Comparison of ENCODE assay signal across 9 mouse cellular contexts in the genomic region with DNA sequence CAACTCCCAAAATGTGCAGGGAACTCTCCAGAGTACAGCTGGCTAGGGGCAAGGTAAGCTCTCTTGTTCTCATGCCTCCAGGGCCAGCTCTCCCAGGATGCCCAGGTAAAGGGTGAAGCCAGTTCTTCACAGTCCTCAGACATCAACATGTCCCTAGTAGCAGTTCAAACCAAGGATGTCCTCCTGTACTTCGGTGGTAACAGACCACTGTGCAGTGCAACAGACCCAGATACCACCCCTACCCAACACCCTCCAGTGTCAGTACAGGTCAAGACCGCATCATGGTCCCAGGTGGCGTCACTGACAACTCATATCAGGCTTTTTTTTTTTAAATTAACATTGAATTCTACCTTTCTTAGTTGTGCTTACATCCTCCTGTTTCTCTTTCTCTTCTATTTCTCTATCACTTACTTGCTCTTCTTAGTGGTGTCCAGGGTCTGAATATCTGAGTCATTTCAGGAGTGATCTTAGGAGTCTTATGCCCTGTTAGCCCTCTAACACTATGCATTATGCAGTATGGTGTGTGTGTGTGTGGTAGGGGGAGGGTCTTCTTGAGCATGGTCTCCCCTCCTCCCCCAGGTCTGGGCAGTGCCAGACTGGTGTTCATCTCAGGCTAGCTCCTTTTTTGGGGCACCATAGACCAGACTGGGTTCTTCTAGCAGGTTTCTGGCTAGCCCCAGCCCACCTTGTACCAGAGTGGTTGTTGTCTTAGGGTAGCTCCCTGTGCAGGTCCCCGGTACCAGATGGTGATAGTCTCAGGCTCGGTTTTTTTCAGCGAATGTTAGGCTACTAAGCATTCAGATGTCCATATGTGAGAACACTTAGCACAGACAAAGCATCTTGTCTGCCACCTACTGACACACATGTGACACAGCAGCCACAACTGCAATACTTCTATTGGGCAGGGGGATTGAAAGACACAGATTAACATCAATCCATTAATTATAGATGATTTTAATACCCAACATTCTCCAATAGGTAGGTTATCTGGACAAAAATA. TPM values are rescaled to one million over a fixed set of nuclear protein-coding genes. Genes with fewer than 3 reads are reported as not detected.
DNase-seq lines count a peak whose midpoint lies in the region; ATAC-seq lines count a peak whose summit lies in the region.
"Had no signal": no experiment of that assay in that cellular context is flagged by ENCODE, and none has a peak within 500 bp of the region (broad histone marks: within the 10 kb centered on the region; RNA-seq: fewer than 3 reads in every experiment).

No protein-coding gene starts in this region.

- no peak overlapping the region for H3K4me3 ChIP-seq in forebrain, embryonic 15.5 days
- H3K4me3 ChIP-seq in limb, embryonic 10.5 days, result no peak overlapping the region
- no peak overlapping the region for H3K4me3 ChIP-seq in midbrain, embryonic 13.5 days (replicated peaks)

- no peaks in the 10 kb centered on the region for H3K27me3 ChIP-seq in forebrain, embryonic 15.5 days
- no peaks in the 10 kb centered on the region for H3K27me3 ChIP-seq in limb, embryonic 10.5 days (ENCODE audit: low read depth, poor library complexity, severe bottlenecking)
- no peaks in the 10 kb centered on the region for H3K27me3 ChIP-seq in midbrain, embryonic 13.5 days
- no peaks in the 10 kb centered on the region for H3K27me3 ChIP-seq in splenic B cell, adult 2 months (ENCODE audit: control insufficient read depth, insufficient read depth, low read length, poor library complexity, severe bottlenecking)

- 47% methylated on average over 6 of the region's 6 CpGs for WGBS in forebrain, embryonic 15.5 days
- WGBS in limb, embryonic 10.5 days, result 53% methylated on average over 6 of the region's 6 CpGs
- 49% methylated on average over 6 of the region's 6 CpGs for WGBS in midbrain, embryonic 13.5 days

- H3K27ac ChIP-seq in forebrain, embryonic 15.5 days (replicated peaks), result no peak overlapping the region
- H3K27ac ChIP-seq in limb, embryonic 10.5 days, result no peak overlapping the region
- no peak overlapping the region for H3K27ac ChIP-seq in midbrain, embryonic 13.5 days
- H3K27ac ChIP-seq: macrophage had no signal

- no peaks in the 10 kb centered on the region for H3K36me3 ChIP-seq in forebrain, embryonic 15.5 days
- no peaks in the 10 kb centered on the region for H3K36me3 ChIP-seq in limb, embryonic 10.5 days
- no peaks in the 10 kb centered on the region for H3K36me3 ChIP-seq in midbrain, embryonic 13.5 days
- H3K36me3 ChIP-seq in splenic B cell, adult 2 months (ENCODE audit: control insufficient read depth, insufficient read depth, low read length, poor library complexity, severe bottlenecking), result no peaks in the 10 kb centered on the region

- H3K4me1 ChIP-seq in forebrain, embryonic 15.5 days, result peaks cover 3% of the 10 kb centered on the region; the same call in 1 of the 2 replicates
- no peaks in the 10 kb centered on the region for H3K4me1 ChIP-seq in limb, embryonic 10.5 days
- no peaks in the 10 kb centered on the region for H3K4me1 ChIP-seq in midbrain, embryonic 13.5 days (replicated peaks)

- ATAC-seq in forebrain, embryonic 15.5 days (replicated peaks), result peak; percentile 95
- peak; percentile 97 for ATAC-seq in inflammation-experienced regulatory T-cells, adult 6 months
- ATAC-seq in midbrain, embryonic 13.5 days, result peak; percentile 95

- H3K9me3 ChIP-seq in forebrain, embryonic 15.5 days, result no peaks in the 10 kb centered on the region
- no peaks in the 10 kb centered on the region for H3K9me3 ChIP-seq in limb, embryonic 10.5 days (replicated peaks)
- no peaks in the 10 kb centered on the region for H3K9me3 ChIP-seq in midbrain, embryonic 13.5 days

- peak overlapping the region; percentile 14; the same call in 1 of the 2 replicates for H3K4me2 ChIP-seq in forebrain, embryonic 15.5 days (replicated peaks)
- peak overlapping the region; percentile 9; the same call in 1 of the 2 replicates for H3K4me2 ChIP-seq in midbrain, embryonic 13.5 days (replicated peaks)

- peak; percentile 16 for DNase-seq in gastrocnemius, adult 18-20 months (ENCODE audit: low spot score)
- no peak for DNase-seq in gastrocnemius, postnatal 25 days
- DNase-seq in c-Kit-positive CD71-positive TER-119-negative erythroid progenitor cells, embryonic 14.5 days (ENCODE audit: low read depth), result peak; percentile 25
- DNase-seq in limb, embryonic 10.5 days (ENCODE audit: low spot score), result peak; percentile 32
- DNase-seq in splenic B cell, adult 2 months (ENCODE audit: low read depth, low spot score), result peak; percentile 61

- no peak overlapping the region for H3K9ac ChIP-seq in forebrain, embryonic 15.5 days (replicated peaks)
- no peak overlapping the region for H3K9ac ChIP-seq in midbrain, embryonic 13.5 days (replicated peaks)

RNA-seq across cellular contexts. Expression of a gene that starts 9.2 kb away (rescaled TPM):
- total RNA-seq in gastrocnemius, adult 18-20 months (2021), result not detected
- total RNA-seq in gastrocnemius, postnatal 25 days (2021), result not detected
- not detected in 2 replicates for polyA plus RNA-seq in forebrain, embryonic 15.5 days (2015; fragmentation: Nextera tagmentation; extraction: Ambion mirVana)
- not detected for polyA plus RNA-seq in inflammation-experienced regulatory T-cells, adult 6 months (2017; shearing (Covaris generic))
- polyA plus RNA-seq in limb, embryonic 10.5 days (2016; fragmentation: Nextera tagmentation; extraction: Ambion mirVana), result not detected in 2 replicates
- polyA plus RNA-seq in midbrain, embryonic 13.5 days (2015; fragmentation: Nextera tagmentation; extraction: Ambion mirVana), result not detected in 2 replicates
- polyA plus RNA-seq: macrophage had no signal

RNA-seq across cellular contexts. Expression of a gene that starts 34.4 kb away (rescaled TPM):
- 1 to 10 TPM; 4.5 to 4.7 TPM for total RNA-seq in gastrocnemius, adult 18-20 months (2021)
- total RNA-seq in gastrocnemius, postnatal 25 days (2021), result 1 to 10 TPM; 5.1 to 7.5 TPM
- 174 and 182 TPM in 2 replicates for polyA plus RNA-seq in forebrain, embryonic 15.5 days (2015; fragmentation: Nextera tagmentation; extraction: Ambion mirVana)
- polyA plus RNA-seq in inflammation-experienced regulatory T-cells, adult 6 months (2017; shearing (Covaris generic)), result 10 to 100 TPM; 11.8 to 15.9 (median 13.7) TPM
- 51.7 and 60.3 TPM in 2 replicates for polyA plus RNA-seq in limb, embryonic 10.5 days (2016; fragmentation: Nextera tagmentation; extraction: Ambion mirVana)
- 170 and 171 TPM in 2 replicates for polyA plus RNA-seq in midbrain, embryonic 13.5 days (2015; fragmentation: Nextera tagmentation; extraction: Ambion mirVana)

RNA-seq across cellular contexts. Expression of a gene that starts 48.5 kb away (rescaled TPM):
- total RNA-seq in gastrocnemius, adult 18-20 months (2021), result not detected
- not detected for total RNA-seq in gastrocnemius, postnatal 25 days (2021)
- not detected in 2 replicates for polyA plus RNA-seq in forebrain, embryonic 15.5 days (2015; fragmentation: Nextera tagmentation; extraction: Ambion mirVana)
- polyA plus RNA-seq in inflammation-experienced regulatory T-cells, adult 6 months (2017; shearing (Covaris generic)), result not detected
- polyA plus RNA-seq in limb, embryonic 10.5 days (2016; fragmentation: Nextera tagmentation; extraction: Ambion mirVana), result not detected in 2 replicates
- polyA plus RNA-seq in midbrain, embryonic 13.5 days (2015; fragmentation: Nextera tagmentation; extraction: Ambion mirVana), result not detected in 2 replicates
- polyA plus RNA-seq: macrophage had no signal
